Mouse (Mus musculus) forebrain, postnatal 0 days (tissue): ENCODE results near the gene Pmp22. TPM values are rescaled to one million over a fixed set of nuclear protein-coding genes. Genes with fewer than 3 reads are reported as not detected.

Experiments used
- ATAC-seq: fragments of 200-750 bp; cut with Nextera tagmentation; 2 replicates; pipeline ENCODE4 v1.8.0; 2017; ENCODE audit warnings: mild to moderate bottlenecking, moderate library complexity
- DNase-seq: peaks from one replicate; pipeline ENCODE4 v3.0.0-alpha.2; 2015
- H3K27ac ChIP-seq: fragments of 300-500 bp; sonication (generic); 2 replicates; pipeline ENCODE4 v1.5.1; 2014; ENCODE audit warnings: low read depth, mild to moderate bottlenecking, antibody characterized with exemption, low read length, moderate library complexity, mixed read lengths
- H3K27me3 ChIP-seq: fragments of 300-500 bp; sonication (generic); 2 replicates; pipeline ENCODE4 v1.6.1; 2014; ENCODE audit warnings: mild to moderate bottlenecking, low read length, mixed read lengths; ENCODE audit not compliant: insufficient read depth
- H3K36me3 ChIP-seq: fragments of 300-500 bp; sonication (generic); 2 replicates; pipeline ENCODE4 v1.6.1; 2014; ENCODE audit warnings: mild to moderate bottlenecking, moderate library complexity; ENCODE audit not compliant: insufficient read depth
- H3K4me1 ChIP-seq: fragments of 300-500 bp; sonication (generic); 2 replicates; pipeline ENCODE4 v1.6.1; 2014; ENCODE audit warnings: antibody characterized with exemption; ENCODE audit not compliant: insufficient read depth
- H3K4me2 ChIP-seq: fragments of 300-500 bp; sonication (generic); 2 replicates; pipeline ENCODE4 v1.6.1; 2014; ENCODE audit warnings: low read depth, mild to moderate bottlenecking, moderate library complexity
- H3K4me3 ChIP-seq: fragments of 300-500 bp; sonication (generic); 2 replicates; pipeline ENCODE4 v1.5.1; 2014; ENCODE audit warnings: low read depth, low read length, mixed read lengths
- H3K9ac ChIP-seq: fragments of 300-500 bp; sonication (generic); 2 replicates; pipeline ENCODE4 v1.6.1; 2014; ENCODE audit warnings: mild to moderate bottlenecking
- H3K9me3 ChIP-seq: fragments of 300-500 bp; sonication (generic); 2 replicates; pipeline ENCODE4 v1.6.1; 2016; ENCODE audit warnings: low read length
- CTCF ChIP-seq: sonication (generic); IDR thresholded peaks from 2 replicates; pipeline ENCODE4 v1.5.1; 2016; ENCODE audit warnings: antibody characterized with exemption, control low read depth, low read depth
- WGBS: fragments of 180-500 bp; shearing (Covaris S2); extraction: QIAGEN DNeasy Blood & Tissue Kit; methylation state at CpG from one replicate; pipeline ENCODE4 v1.1.7; 2014; 5-methylcytosine and 5-hydroxymethylcytosine counted together
- polyA plus RNA-seq: library from polyadenylated mRNA; unstranded; fragments of >200 nt; fragmentation: Nextera tagmentation; extraction: Ambion mirVana; gene quantifications from 2 replicates; pipeline ENCODE4 v1.2.1, GENCODE M21; 2015
- total RNA-seq: library from RNA; depleted of rRNA; stranded (reverse); fragments of >200 nt; gene quantifications from 2 replicates; pipeline ENCODE4 v1.2.3, GENCODE M21; 2014

The Pmp22 gene
- total and polyA plus RNA-seq, 2 experiments from 2014 or later, result 31.7 to 33.5 TPM

DNA sequence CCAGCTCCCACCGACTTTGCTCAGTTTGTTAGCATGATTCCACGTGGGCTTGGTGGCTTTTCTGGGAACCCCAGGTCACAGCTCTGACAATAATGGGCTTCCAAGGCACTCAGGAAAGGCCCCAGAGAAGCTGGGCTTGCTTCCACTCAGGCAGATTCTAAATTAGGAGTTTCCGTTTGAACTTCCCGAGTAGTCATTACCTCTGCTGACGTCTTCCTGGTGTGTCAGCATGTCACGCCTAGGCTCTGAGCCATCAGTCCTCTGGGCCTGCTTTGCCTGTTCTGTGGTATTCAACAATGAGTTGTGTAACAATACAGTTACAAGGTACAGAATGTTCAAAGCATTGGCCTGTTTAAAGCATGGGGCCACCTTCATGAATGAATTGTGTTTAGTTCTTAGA lies 7.4 kb downstream of the Pmp22 start:
- TF ChIP-seq CTCF, result no peak
- Histone ChIP-seq H3K27me3 (peaks cover 10% of the 10 kb centered on the region; the same call in 1 of the 2 replicates), H3K27ac (no peak overlapping the region; the same call in 1 of the 2 replicates)

DNA sequence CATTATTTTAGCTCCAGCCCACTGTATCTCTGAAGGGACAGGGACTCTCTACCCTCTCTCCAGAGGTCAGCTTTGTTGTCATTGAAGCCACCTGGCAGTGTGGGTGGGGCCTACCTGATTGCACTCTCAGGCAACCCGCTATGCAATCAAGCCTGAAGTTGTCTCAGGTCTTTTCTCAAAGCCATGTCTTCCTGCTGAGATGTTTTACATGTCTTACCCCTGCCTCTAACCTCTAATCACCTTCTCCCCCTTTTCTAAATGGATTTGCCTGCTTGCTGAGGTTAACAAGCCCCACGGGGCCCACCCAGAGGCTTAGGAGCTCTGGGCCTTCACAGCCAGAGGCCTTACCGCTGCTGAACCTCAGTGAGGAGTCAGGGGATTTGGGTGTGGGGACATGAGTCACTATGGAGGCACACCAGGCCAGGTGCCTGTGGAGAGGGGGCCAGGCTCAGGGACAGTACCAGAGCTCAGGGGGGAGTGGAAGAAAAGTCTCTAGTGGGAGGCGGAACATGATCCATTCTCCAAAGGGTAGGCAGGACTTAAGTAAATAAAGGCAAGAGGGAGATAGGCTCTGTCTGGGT lies 8.1 kb downstream of the Pmp22 start:
- H3K4me3 ChIP-seq, result no peak overlapping the region
- H3K4me1 ChIP-seq, result no peaks in the 10 kb centered on the region
- no peak overlapping the region for H3K9ac ChIP-seq
- WGBS, result 68% methylated on average over 4 of the region's 4 CpGs
- TF ChIP-seq CTCF, result no peak
- no peak for DNase-seq
- no peaks in the 10 kb centered on the region for H3K9me3 ChIP-seq
- no peaks in the 10 kb centered on the region for H3K36me3 ChIP-seq
- peaks cover 5% of the 10 kb centered on the region; the same call in 1 of the 2 replicates for H3K27me3 ChIP-seq
- no peak for ATAC-seq
- no peak overlapping the region for H3K27ac ChIP-seq
- no peak overlapping the region for H3K4me2 ChIP-seq

More for the DNA sequence above, 7.4 kb downstream of the Pmp22 start:
- DNase-seq (no peak), ATAC-seq (no peak)
- H3K9me3 ChIP-seq, result no peaks in the 10 kb centered on the region
- WGBS, result 55% methylated on average over 6 of the region's 6 CpGs
- H3K4me1 ChIP-seq, result no peaks in the 10 kb centered on the region
- H3K4me3 ChIP-seq, result no peak overlapping the region
- no peak overlapping the region for H3K4me2 ChIP-seq
- H3K36me3 ChIP-seq, result no peaks in the 10 kb centered on the region
- H3K9ac ChIP-seq, result no peak overlapping the region

DNA sequence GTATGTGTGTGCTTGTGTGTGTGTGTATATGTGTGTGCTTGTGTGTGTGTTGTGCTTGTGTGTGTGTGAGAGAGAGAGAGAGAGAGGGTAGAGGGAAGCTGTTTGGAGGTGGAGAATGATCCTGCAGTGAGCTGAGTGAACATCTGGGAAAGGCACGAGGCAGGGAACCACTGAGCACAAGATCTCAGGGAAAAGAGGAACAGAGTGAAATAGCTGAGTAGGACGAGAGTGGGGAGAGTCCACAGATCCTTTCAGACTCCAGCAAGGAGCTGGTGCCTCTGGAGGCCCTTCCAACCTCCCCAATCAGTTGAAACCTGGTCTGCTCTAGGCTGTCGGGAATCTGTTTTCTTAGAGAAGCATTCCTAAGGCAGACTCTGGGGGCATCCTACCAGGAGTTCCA lies 10.0 kb downstream of the Pmp22 start:
- DNase-seq (no peak), ATAC-seq (no peak)
- Histone ChIP-seq H3K4me1 (no peaks in the 10 kb centered on the region), H3K4me3 (no peak overlapping the region), H3K4me2 (no peak overlapping the region), H3K27ac (no peak overlapping the region), H3K36me3 (no peaks in the 10 kb centered on the region), H3K9ac (no peak overlapping the region), H3K9me3 (no peaks in the 10 kb centered on the region), H3K27me3 (no peaks in the 10 kb centered on the region; the same call in 1 of the 2 replicates)
- TF ChIP-seq CTCF, result no peak
- WGBS, result 64% methylated on average over 3 of the region's 3 CpGs

GRCm38 (mm10) chr11:63142311-63142710 lies 13.5 kb downstream of the Pmp22 start:
- WGBS, result 91% methylated on average over 5 of the region's 5 CpGs
- no peak overlapping the region for H3K9ac ChIP-seq
- no peak for TF ChIP-seq CTCF
- no peaks in the 10 kb centered on the region for H3K9me3 ChIP-seq
- ATAC-seq, result no peak
- H3K4me3 ChIP-seq, result no peak overlapping the region
- H3K4me2 ChIP-seq, result no peak overlapping the region
- DNase-seq, result no peak
- H3K27ac ChIP-seq, result no peak overlapping the region
- no peaks in the 10 kb centered on the region for H3K27me3 ChIP-seq
- H3K36me3 ChIP-seq, result no peaks in the 10 kb centered on the region
- H3K4me1 ChIP-seq, result no peaks in the 10 kb centered on the region

GRCm38 (mm10) chr11:63142816-63143215 lies 14.0 kb downstream of the Pmp22 start:
- no peak for ATAC-seq
- no peak overlapping the region for H3K4me2 ChIP-seq
- 87% methylated on average over 4 of the region's 4 CpGs for WGBS

GRCm38 (mm10) chr11:63143486-63143885 lies 14.7 kb downstream of the Pmp22 start:
- no peaks in the 10 kb centered on the region for H3K36me3 ChIP-seq
- H3K4me2 ChIP-seq, result no peak overlapping the region
- 90% methylated on average over 8 of the region's 8 CpGs for WGBS
- H3K4me1 ChIP-seq, result no peaks in the 10 kb centered on the region
- DNase-seq, result no peak
- H3K4me3 ChIP-seq, result no peak overlapping the region
- ATAC-seq, result no peak
- TF ChIP-seq CTCF, result no peak
- no peaks in the 10 kb centered on the region for H3K9me3 ChIP-seq
- H3K27me3 ChIP-seq, result no peaks in the 10 kb centered on the region
- no peak overlapping the region for H3K9ac ChIP-seq
- H3K27ac ChIP-seq, result no peak overlapping the region

More at GRCm38 (mm10) chr11:63142816-63143215, 14.0 kb downstream of the Pmp22 start:
- Histone ChIP-seq H3K4me3 (no peak overlapping the region), H3K27ac (no peak overlapping the region), H3K9me3 (no peaks in the 10 kb centered on the region), H3K4me1 (no peaks in the 10 kb centered on the region), H3K36me3 (no peaks in the 10 kb centered on the region), H3K9ac (no peak overlapping the region), H3K27me3 (no peaks in the 10 kb centered on the region)
- no peak for DNase-seq
- no peak for TF ChIP-seq CTCF

GRCm38 (mm10) chr11:63146601-63147000 lies 17.8 kb downstream of the Pmp22 start:
- no peak for DNase-seq
- TF ChIP-seq CTCF, result no peak
- ATAC-seq, result no peak
- no peak overlapping the region for H3K27ac ChIP-seq
- 86% methylated on average over 7 of the region's 7 CpGs for WGBS
- no peak overlapping the region for H3K4me3 ChIP-seq
- H3K9ac ChIP-seq, result no peak overlapping the region
- no peak overlapping the region for H3K4me2 ChIP-seq
- no peaks in the 10 kb centered on the region for H3K27me3 ChIP-seq
- no peaks in the 10 kb centered on the region; the same call in 1 of the 2 replicates for H3K36me3 ChIP-seq
- H3K4me1 ChIP-seq, result no peaks in the 10 kb centered on the region
- no peaks in the 10 kb centered on the region for H3K9me3 ChIP-seq
